Mouse (Mus musculus) activated CD4-positive, CD25-positive, alpha-beta regulatory T cell, adult 4 months (primary cell): ENCODE results near the gene Sco2. TPM values are rescaled to one million over a fixed set of nuclear protein-coding genes. Genes with fewer than 3 reads are reported as not detected.

ENCODE experiments used
- ATAC-seq: one replicate; pipeline ENCODE4 v1.8.0; 2017
- polyA plus RNA-seq, 2 experiments: library from polyadenylated mRNA; unstranded; fragments of 100-300 nt; shearing (Covaris generic); gene quantifications; one replicate each; pipeline ENCODE4 v1.2.1; 2017

Gene Sco2
- polyA plus RNA-seq, 2 experiments from 2014 or later, result 2.1 to 4.9 TPM

- peak; percentile 87 for ATAC-seq
These were observed 452 bp downstream of the Sco2 start for GRCm38 (mm10) chr15:89373027-89373761.

- ATAC-seq, result no peak
These were observed 1.1 kb downstream of the Sco2 start for GRCm38 (mm10) chr15:89372536-89372935.

DNA sequence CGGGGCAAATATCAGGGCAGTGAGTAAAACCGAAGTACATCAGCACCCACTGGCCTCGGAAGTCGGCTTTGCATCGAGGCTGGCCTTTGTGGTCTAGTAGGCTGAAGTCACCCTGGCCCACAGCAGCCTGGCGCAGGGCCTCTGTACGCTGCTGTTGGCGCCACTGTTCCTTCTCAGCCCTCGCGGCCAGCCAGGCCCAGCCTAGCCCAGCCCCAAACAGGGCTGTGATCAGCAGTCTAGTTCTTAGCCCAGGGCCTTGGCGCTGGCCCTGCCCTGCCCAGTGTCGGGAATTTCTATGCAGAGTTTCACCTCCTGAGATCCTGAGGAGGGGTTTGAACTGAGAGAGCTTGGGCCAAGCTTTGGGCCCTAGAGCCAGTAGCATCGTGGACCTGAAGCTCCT is 1.6 kb downstream of the Sco2 start:
- ATAC-seq, result no peak

DNA sequence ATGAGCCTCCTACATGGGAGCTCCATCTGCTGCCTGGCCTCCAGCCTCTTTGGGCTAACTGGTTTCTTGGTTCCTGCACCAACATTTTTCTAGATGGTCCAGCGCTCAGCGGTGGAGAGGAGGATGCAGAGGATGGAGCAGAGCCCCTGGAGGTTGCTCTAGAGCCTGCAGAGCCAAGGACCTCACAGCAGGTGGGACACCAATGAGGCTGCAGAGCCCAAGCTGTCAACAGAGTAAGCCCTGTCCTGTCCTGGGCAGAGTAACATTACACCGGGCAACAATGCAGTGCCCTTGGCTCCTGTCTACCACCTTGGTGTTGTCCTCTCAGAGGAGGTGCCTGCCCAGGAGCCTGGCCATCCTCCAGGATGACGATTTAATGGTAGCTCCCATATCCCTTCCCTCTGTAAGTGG is 8.5 kb downstream of the Sco2 start:
- no peak for ATAC-seq

DNA sequence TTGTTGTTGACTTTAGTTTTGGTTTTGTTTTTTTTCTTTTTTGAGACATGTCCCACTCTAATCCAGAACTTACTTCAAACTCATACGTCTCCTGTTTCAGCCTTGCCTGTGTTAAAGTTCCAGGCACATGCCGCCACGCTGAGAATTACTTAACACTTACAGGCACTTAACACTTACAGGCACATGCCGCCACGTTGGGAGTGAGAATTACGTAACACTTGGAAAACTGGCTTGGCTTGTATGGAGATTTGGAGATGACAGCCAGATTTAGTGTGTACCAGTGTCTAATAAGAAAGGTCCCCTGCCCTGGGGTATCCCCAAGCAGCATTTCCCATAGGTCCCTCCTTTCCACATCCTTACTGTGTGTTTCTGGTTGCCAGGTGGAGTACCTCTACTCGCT is 10.6 kb downstream of the Sco2 start:
- no peak for ATAC-seq

DNA sequence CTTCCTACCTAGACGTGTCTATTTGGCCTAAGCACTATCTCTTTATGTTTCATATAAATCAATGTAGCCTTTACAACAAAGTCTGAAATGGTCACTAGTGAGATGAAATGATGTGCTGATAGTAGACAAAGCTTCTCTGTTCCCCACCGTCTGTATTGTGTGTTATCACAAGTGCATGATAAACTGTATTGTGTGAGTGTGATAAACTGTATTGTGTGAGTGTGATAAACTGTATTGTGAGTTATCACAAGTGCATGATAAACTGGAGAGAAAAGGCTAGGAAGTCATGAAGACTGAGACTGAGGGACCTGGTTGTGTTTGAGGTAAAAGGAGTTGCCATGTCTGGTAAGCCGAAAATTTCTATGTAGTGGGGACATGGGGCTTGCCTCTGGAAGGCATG is 14.9 kb downstream of the Sco2 start:
- no peak for ATAC-seq

DNA sequence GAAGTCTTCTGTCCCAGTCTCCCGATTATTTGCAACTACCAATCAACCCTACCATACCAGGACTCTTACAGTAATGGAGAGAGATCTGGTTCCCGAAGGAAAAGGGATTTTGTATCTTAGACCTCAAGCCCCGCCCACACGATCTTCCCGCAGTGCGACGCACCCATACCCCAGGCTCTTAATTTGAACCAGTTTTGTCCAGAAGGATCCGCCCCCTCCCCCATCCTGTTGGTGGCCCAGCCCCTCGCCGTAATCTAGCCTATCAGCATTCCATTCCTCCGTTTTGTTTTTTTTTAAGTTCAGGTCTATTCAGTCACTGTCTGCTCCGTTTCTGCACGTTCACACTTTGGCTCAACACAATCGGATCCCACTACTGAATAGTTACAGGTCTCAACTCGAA is 17.3 kb downstream of the Sco2 start:
- no peak for ATAC-seq

DNA sequence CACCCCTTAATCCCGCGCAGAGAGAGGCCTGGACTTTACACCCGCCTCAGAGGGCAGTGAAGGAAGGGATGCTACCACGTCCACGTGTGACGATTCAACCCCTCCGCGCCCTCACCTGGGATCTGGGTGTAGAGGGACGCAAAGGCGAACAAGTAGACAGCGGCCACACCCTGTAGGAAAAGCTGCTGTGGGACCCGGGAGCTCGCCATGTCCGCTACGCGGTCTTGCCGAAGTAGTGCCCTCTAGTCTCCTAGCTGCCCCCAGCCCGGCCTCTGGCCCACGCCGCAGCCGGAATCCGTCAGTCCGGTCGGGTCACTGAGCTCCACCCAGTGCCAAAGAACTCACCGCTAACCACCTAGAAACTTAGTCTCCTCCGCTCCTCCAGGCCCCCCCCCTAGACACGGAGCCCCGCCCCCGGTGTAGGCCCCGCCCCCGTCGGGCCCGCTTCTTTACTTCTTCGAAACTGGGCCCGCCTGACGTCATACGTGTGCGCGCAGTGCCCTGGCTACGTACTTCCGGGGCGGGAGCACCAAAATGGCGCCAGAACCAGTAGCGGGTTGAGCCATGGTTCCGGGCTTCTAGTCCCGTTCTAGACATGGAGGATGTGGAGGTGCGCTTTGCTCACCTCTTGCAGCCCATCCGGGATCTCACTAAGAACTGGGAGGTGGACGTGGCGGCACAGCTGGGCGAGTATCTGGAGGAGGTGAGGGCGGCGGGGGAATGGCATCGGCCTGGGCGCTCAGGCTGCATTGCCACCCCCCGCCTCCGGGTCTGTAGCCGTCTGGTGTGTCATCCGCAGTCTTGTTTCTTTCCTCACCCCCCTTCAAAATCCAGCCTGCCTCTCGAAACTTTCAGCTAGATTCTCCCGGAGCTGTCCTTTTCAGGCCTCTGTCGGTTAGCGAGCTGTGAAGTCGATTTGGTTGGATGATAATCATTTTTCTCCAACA is 18.1 kb downstream of the Sco2 start, which contains the start of the genes Lmf2 and Ncaph2:
Gene Lmf2 (minus strand): TSS at position 419 of the 947 bp plus-strand sequence.
Gene Ncaph2 (plus strand): TSS at position 479 of the 947 bp plus-strand sequence.
- peak; percentile 86 for ATAC-seq

GRCm38 (mm10) chr15:89354455-89354854 is 19.2 kb downstream of the Sco2 start:
- no peak for ATAC-seq

DNA sequence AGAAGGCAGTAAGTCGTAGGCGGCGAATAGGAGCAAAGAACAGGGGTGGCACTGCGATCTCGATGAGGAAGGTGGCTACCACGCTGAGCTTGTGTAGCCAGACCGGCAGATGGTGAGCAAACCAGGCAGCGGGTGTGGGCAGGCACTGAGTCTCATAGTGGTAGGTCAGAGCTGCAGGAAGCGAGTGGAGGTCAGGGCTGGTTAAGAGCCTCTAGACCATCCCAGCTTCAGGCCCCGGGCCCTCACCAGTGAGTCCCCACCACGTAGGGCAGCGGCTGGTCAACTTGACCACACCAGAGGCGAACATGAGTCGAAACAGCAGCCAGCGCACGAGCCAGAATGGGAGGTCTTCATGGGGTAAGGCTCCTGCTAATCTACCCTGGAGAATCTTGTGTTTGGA is 19.8 kb downstream of the Sco2 start:
- no peak for ATAC-seq

- ATAC-seq, result no peak
These were observed 20.9 kb downstream of the Sco2 start for GRCm38 (mm10) chr15:89352795-89353194.

GRCm38 (mm10) chr15:89352054-89352453 is 21.6 kb downstream of the Sco2 start:
- no peak for ATAC-seq

- no peak for ATAC-seq
These were observed 22.3 kb downstream of the Sco2 start for GRCm38 (mm10) chr15:89351302-89351701.

GRCm38 (mm10) chr15:89350447-89350846 is 23.2 kb downstream of the Sco2 start:
- no peak for ATAC-seq

- no peak for ATAC-seq
These were observed 30.3 kb downstream of the Sco2 start for GRCm38 (mm10) chr15:89343325-89343724.

GRCm38 (mm10) chr15:89341678-89342077 is 32.0 kb downstream of the Sco2 start:
- no peak for ATAC-seq

DNA sequence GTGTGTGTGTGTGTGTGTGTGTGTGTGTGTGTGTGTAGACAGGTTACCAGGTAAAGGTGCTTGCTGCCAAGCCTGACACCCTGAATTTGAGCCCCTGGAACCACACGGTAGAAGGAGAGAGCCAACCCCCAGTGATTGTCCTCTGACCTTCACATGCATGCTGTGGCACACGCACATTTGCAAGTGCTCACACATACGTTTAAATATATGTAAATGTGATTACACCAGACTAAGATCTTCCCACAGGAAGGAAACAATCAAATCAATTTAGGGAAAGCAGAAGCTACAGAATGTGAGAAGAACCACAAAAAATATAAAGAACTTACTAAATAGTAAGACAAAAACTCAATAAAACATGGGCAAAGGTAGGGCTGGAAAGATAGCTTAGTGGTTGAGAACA is 33.5 kb downstream of the Sco2 start:
- no peak for ATAC-seq

DNA sequence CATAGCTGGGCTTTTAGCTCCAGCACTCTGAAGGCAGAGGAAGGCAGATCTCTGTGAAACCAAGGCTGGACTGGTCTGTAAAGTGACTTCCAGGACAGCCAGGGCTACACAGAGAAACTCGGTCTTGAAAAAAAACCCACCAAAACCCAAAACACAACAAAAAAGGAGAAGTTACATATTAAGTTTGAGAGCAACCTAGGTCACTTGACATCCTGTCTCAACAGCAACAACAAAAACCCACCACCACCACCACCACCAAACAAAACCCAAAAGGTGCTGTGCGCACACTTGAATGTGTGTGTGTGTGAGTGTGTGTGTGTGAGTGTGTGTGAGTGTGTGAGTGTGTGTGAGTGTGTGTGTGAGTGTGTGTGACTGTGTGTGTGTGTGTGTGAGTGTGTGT is 34.0 kb downstream of the Sco2 start:
- ATAC-seq, result no peak

DNA sequence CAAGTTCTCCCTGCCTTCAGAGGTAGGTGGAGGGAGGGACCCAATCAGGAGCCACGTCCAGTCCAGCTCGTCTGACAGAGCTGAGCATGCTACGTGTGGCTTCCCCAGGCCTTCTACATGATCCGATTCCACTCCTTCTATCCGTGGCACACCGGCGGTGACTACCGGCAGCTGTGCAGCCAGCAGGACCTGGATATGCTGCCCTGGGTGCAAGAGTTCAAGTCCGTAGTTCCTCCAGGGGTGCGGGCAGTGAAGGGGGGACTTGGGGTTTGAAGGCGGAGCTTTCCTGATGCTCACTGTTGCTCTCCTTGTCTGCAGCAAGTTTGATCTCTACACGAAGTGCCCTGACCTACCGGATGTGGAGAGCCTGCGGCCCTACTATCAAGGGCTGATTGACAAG is 37.2 kb downstream of the Sco2 start:
- ATAC-seq, result no peak

DNA sequence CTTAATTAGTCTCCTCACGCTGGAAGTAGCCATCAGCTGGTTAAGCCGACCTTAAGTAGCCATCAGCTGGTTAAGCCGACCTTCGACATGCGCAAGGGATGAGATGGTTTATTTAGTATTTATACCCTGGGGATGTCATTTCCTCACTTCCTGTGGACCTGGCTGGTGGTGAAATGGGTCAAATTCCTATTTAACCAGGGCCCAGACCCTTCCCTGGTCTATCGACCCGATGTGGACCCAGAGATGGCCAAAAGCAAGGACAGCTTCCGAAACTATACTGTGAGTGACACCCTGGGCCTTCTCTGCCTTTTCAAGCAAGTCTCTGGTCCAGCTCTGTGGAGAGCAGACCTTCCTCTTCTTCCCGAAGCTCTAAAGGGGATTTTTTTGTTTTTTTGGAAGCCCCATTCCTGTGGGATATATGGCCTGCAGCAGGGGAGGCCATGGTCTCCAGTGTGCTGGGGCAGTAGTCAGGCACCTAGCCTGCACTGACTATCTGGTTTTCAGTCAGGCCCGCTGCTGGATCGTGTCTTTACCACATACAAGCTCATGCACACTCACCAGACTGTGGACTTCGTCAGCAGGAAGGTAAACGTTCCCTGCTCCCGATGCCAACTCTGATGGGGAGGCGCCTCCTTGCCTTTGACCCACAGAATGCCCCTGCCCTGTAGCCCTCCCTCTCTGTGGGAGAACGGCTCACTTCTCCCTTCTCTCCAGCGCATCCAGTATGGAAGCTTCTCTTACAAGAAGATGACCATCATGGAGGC is 38.7 kb downstream of the Sco2 start:
- no peak for ATAC-seq

DNA sequence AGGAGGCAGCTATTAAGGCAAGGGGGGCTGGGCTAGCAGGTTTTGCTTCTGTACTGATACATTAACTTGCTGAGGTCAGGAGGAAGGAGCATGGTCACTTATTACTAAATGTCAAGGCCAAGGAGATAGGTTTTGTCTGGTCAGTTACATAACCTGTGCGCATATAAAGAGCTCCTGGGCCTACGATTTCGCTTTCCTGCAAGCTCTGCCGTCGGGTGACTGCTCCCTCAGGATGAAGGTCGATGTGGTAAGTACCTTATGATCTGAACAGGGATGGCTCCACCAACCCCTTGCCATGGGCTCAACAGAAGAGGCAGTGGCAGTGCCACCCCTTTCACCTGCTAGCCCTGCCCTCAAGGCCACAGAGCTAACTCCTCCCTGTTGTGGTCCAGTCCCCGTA is 39.4 kb downstream of the Sco2 start, which contains the start of gene Miox:
Gene Miox (plus strand): TSS at position 128 of the 400 bp plus-strand sequence.
- no peak for ATAC-seq

DNA sequence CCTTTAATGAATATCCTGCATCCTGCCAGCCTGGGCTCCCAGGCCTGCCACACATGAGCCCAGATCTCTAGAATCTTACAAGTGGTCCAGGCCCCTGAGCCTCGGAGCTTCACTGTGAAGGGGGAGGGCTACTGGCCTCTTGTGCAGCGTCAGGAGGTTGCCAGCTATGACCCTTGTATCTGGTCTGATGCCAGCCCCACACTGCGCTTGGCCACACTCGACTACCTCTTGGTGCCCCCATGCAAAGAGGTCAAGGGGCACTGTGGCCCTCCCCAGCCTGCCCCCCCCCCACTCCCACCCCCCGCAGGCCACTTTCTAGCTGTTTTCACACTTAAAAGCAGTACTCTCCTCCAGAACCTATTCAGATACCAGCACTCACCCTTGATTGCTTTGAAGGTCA is 47.2 kb downstream of the Sco2 start:
- ATAC-seq, result no peak

DNA sequence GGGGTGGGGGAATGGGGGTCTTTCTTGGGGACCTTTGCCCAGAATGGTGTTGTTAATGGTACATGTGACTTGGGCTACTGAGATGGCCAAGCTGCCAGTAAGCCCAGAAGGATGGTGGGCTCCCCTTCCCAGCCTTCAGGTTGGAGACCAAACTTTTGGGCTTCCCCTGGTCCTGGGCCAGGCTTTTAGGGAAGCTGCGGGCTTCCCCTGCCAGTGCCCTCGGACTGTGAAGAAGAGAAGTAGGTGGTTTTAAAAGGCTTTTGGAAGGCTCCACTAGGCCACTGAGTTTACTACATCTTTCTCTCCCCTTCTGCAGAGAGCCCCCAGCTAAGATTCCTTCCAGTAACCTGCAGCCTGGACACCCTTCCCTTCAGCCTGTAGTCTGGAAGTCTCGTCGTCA is 50.0 kb downstream of the Sco2 start:
- no peak for ATAC-seq
